Mouse (Mus musculus) liver, adult 2 months (tissue): ENCODE data around the gene Rasa3.

Experiments
- CTCF ChIP-seq: fragments of 200-500 bp; IDR thresholded peaks from 2 replicates; pipeline ENCODE4 v1.5.1; 2011; ENCODE audit warnings: low read depth, low read length, control low read depth
- POLR2A ChIP-seq: fragments of 200-500 bp; IDR thresholded peaks from 2 replicates; pipeline ENCODE4 v1.6.1; 2011; ENCODE audit warnings: low read length, control low read depth; ENCODE audit not compliant: insufficient read depth; ENCODE audit errors: extremely low read depth

- TF ChIP-seq POLR2A (no peak), CTCF (no peak)
These were observed 160.1 kb downstream of the Rasa3 start for GRCm38 (mm10) chr8:13517284-13517781.
